Mouse (Mus musculus): ENCODE measurements around the gene Syt12. TPM values are rescaled to one million over a fixed set of nuclear protein-coding genes. Genes with fewer than 3 reads are reported as not detected.
A peak's percentile ranks its signal among the peaks of the same experiment; 100 is the strongest.

Gene Syt12
- polyA plus RNA-seq (2016; fragmentation: Nextera tagmentation; extraction: Ambion mirVana), result 1.7 and 1.9 TPM in 2 replicates

DNA sequence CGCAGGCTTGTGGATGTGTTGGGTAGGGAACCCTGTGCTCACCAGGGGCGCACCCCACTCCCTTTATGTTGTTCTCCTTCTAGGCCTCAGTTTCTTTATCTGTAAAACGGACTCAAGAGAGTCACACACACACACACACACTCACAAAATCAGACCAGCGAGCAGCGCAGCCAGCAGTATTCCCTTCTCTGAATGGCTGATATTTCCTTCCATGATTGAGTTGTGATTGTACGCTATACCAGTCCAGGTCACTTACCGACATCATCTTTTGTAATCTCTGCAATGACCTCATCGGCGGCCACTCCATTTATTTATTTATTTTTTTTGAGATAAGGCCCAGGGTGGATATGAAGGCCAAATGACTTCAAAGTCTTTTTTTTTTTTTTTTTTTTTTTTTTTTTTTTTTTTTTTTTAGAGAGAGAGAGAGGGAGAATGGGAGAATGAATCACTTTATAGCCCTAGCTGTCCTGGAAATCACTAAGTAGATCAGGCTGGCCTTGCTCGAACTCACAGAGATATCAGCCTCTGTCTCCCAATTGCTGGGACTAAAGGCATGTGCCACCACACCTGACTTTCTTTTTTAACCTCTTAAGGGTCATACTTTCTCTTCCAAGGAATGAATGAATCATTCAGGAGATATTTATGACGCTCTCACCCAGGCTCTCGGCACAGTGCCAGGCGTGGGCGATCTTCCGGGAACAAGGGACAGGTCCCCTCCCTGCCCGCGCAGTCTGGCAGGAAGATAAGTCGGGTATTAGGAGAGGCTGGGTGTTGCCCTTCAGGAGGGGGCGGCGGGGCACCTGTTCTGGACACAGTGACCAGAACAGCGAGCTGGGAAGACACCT is at the start of gene Syt12:
Gene Syt12, minus strand, starts transcription at position 103 of the 845 bp plus-strand sequence.
- Histone ChIP-seq H3K36me3 (no peaks in the 10 kb centered on the region), H3K9ac (peak within 1 kb of the TSS; percentile 61), H3K4me1 (peaks cover 8% of the 10 kb centered on the region; the same call in 1 of the 2 replicates), H3K4me3 (peak within 1 kb of the TSS; percentile 46), H3K4me2 (replicated peaks) (peak within 1 kb of the TSS; percentile 94), H3K9me3 (no peaks in the 10 kb centered on the region), H3K27ac (no peak within 1 kb of the TSS), H3K27me3 (replicated peaks) (peaks cover 43% of the 10 kb centered on the region)
- WGBS, result 35% methylated on average over 21 of the region's 21 CpGs
- ATAC-seq (ENCODE audit: low FRiP score, low read depth), result no peak; the same call in 1 of the 2 replicates

DNA sequence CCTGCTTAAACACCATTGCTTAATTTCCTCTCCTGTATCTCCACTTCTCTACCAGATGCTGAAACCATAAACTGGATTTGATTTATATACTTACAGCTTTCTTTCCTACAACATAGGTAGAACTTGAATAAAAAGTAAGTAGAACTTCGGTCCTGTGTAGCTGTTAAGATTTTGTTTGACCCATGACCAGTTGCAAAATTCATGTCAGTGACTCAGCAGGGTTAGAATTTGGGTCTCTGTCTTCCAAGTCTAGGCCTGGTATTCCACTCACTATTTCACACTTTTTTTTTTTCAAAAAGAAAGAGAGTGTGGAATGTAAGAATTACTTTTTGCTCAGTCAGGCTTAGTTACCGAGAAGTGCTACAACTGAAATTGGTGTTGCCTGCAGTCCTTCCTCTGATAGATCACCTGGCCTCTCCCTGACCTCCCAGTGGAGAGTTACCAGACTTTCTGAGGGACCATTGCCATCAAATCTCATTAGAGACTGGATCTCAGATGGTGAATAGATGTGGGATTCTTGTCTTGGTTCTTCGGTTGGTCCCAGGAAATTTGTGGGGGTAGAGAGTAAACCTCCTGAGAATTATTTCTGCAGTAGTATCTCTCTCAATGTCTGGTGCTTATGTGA is 44.3 kb upstream of the Syt12 start:
- no peak overlapping the region for H3K4me3 ChIP-seq
- 84% methylated on average over 3 of the region's 3 CpGs for WGBS

DNA sequence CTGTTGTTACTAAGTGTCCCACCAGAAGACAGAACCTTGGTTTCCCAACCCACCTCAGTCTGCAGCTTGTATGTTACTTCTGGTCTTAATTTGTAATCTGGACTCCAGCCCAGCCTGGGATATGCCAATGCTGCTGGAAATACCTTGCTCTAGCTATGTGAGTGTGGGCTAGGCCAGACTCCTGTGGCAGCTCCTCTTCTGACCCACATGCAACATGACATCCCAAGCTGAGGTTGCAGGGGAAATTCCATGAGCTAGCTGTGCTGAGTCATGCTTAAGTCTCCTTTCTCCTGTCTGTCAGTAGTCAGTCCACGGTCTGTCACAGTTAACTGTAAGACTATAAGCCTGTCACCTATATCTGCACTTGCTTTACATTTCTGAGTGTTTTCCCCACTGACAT is 40.2 kb upstream of the Syt12 start:
- WGBS, result 72% methylated on average over 1 of the region's 1 CpGs

More for the DNA sequence above, 44.3 kb upstream of the Syt12 start:
- Histone ChIP-seq H3K9ac (no peak overlapping the region), H3K36me3 (no peaks in the 10 kb centered on the region), H3K4me2 (replicated peaks) (no peak overlapping the region), H3K9me3 (no peaks in the 10 kb centered on the region), H3K27ac (no peak overlapping the region), H3K27me3 (replicated peaks) (no peaks in the 10 kb centered on the region), H3K4me1 (no peaks in the 10 kb centered on the region)
- no peak for ATAC-seq (ENCODE audit: low FRiP score, low read depth)

DNA sequence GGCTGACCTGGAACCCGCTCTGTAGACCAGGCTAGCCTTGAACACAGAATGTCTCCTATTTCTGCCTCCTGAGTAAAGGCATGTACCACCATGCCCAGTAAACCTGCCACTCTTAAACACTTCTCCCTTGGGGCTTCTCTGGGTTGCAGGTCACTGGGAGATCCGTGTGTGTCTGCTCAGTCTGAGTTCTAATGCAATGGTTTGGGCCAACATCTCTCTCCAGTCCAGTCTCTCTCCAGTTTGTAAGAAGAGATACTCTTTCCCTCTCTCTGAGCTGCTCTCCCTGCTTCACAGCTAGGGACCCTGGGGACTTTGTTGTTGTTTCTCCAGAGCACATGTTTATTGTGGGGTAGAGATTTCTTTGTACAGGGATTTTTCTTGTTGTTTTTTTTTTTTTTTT is 39.0 kb upstream of the Syt12 start:
- no peak overlapping the region for H3K4me3 ChIP-seq
- no peak overlapping the region for H3K4me2 ChIP-seq (replicated peaks)
- H3K9ac ChIP-seq, result no peak overlapping the region
- no peaks in the 10 kb centered on the region for H3K9me3 ChIP-seq
- no peaks in the 10 kb centered on the region for H3K27me3 ChIP-seq (replicated peaks)
- peaks cover 7% of the 10 kb centered on the region for H3K4me1 ChIP-seq
- H3K27ac ChIP-seq, result no peak overlapping the region
- no peaks in the 10 kb centered on the region for H3K36me3 ChIP-seq
- 78% methylated on average over 2 of the region's 2 CpGs for WGBS
- no peak for ATAC-seq (ENCODE audit: low FRiP score, low read depth)

More for the DNA sequence above, 40.2 kb upstream of the Syt12 start:
- peaks cover 7% of the 10 kb centered on the region for H3K4me1 ChIP-seq
- H3K9me3 ChIP-seq, result no peaks in the 10 kb centered on the region
- no peak for ATAC-seq (ENCODE audit: low FRiP score, low read depth)
- no peaks in the 10 kb centered on the region for H3K27me3 ChIP-seq (replicated peaks)
- H3K4me3 ChIP-seq, result no peak overlapping the region
- H3K36me3 ChIP-seq, result no peaks in the 10 kb centered on the region
- no peak overlapping the region for H3K27ac ChIP-seq
- no peak overlapping the region for H3K9ac ChIP-seq
- H3K4me2 ChIP-seq (replicated peaks), result no peak overlapping the region

DNA sequence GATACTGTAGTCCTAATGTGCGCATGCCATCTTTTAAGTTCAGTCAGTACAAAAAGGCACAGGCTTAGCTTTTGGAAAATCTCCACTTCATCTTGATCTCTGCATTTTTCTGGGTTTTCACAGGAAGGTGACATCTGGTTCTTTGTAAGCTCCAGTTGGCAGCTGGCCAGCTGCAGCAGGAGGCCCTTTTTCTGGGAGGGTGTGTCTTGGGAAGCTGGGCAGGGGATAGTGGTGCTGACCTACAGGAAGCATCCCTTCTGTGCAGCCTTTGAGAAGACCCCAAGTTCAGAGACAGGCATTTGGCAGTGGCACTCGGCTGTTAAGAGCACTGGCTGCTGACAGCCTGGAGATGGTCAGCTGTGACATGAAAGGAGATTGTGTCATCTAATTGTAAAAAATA is 38.5 kb upstream of the Syt12 start:
- H3K9ac ChIP-seq, result no peak overlapping the region
- no peaks in the 10 kb centered on the region for H3K36me3 ChIP-seq
- peaks cover 12% of the 10 kb centered on the region for H3K4me1 ChIP-seq
- H3K9me3 ChIP-seq, result no peaks in the 10 kb centered on the region
- no peaks in the 10 kb centered on the region for H3K27me3 ChIP-seq (replicated peaks)
- H3K27ac ChIP-seq, result no peak overlapping the region
- no peak overlapping the region for H3K4me3 ChIP-seq
- ATAC-seq (ENCODE audit: low FRiP score, low read depth), result no peak
- 56% methylated on average over 2 of the region's 2 CpGs for WGBS
- no peak overlapping the region for H3K4me2 ChIP-seq (replicated peaks)

DNA sequence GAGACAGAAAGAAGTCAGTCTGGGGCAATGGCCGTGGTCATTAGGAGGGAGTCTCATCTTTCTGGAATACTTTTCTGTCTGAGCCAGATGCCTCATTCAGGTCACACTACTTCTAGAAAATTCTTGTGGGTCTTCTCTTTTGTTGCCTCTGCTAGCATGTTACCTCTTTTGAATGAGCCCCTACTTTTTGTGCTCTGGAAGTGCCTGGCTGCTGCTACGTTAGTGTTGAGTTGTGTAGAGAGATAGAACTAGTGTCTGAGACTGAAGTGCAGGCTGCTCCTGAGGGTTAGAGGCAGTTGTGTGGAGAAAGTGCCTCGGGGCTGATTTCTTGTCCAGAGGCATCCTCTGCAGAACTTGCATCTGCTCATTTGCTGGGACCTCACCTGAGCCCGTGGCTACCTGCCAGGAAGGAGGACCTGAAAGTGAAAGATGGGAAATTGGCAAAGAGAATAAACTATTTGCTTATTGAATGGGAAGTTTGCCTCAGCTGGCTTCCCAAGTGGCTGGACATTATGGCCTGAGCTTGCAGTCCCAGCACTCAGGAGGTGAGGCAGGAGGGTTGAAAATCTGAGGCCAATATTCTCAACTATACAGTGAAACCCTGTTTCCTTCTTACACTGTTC is 36.1 kb upstream of the Syt12 start:
- Histone ChIP-seq H3K9me3 (no peaks in the 10 kb centered on the region), H3K27me3 (replicated peaks) (no peaks in the 10 kb centered on the region), H3K9ac (no peak overlapping the region), H3K4me1 (peaks cover 21% of the 10 kb centered on the region), H3K27ac (no peak overlapping the region), H3K4me2 (replicated peaks) (no peak overlapping the region), H3K36me3 (no peaks in the 10 kb centered on the region), H3K4me3 (no peak overlapping the region)
- no peak for ATAC-seq (ENCODE audit: low FRiP score, low read depth)
- 77% methylated on average over 4 of the region's 4 CpGs for WGBS

DNA sequence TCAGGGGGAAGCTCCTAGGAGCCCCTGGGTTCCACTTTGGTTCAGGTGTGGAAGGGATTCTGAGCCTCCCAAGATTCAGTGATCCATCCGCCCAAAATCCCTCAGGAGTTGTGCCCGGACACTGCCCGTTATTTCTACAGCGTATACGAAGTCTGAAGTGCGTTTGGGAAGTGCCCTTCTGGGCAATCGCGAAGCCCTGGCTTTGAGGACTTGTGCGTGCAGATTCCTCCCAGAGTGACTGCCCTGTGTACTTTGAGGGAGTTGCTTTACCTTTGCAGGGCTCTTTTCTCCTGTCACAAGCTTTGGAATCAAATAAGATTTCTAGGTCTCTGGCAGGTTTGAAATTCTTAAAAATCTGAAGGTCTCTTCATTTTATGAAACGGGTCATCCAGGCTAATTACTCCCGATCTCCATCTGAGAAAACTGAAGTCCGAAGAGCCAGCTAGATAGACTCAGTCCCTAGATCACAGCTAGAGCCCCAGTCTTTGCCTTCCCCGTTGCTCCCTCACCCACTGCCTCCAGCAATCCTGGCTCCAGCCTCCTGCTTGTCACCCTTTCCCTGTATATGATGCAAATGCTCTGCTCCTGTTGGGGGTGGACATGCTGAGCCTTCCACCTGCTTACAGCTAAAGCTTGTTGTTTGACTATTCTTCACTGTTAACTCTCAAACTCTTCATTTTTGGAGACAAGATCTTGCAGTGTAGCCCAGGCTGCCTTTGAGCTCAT is 34.0 kb upstream of the Syt12 start:
- no peaks in the 10 kb centered on the region for H3K27me3 ChIP-seq (replicated peaks)
- WGBS, result 5% methylated on average over 13 of the region's 13 CpGs
- no peaks in the 10 kb centered on the region for H3K9me3 ChIP-seq
- no peak overlapping the region for H3K27ac ChIP-seq
- no peaks in the 10 kb centered on the region for H3K36me3 ChIP-seq
- H3K4me1 ChIP-seq, result peaks cover 21% of the 10 kb centered on the region
- no peak for ATAC-seq (ENCODE audit: low FRiP score, low read depth)
- peak overlapping the region; percentile 73 for H3K4me3 ChIP-seq
- peak overlapping the region; percentile 83 for H3K4me2 ChIP-seq (replicated peaks)
- H3K9ac ChIP-seq, result 0 out of 2 replicates have a peak overlapping the region, but pooled peaks have one; percentile 27

DNA sequence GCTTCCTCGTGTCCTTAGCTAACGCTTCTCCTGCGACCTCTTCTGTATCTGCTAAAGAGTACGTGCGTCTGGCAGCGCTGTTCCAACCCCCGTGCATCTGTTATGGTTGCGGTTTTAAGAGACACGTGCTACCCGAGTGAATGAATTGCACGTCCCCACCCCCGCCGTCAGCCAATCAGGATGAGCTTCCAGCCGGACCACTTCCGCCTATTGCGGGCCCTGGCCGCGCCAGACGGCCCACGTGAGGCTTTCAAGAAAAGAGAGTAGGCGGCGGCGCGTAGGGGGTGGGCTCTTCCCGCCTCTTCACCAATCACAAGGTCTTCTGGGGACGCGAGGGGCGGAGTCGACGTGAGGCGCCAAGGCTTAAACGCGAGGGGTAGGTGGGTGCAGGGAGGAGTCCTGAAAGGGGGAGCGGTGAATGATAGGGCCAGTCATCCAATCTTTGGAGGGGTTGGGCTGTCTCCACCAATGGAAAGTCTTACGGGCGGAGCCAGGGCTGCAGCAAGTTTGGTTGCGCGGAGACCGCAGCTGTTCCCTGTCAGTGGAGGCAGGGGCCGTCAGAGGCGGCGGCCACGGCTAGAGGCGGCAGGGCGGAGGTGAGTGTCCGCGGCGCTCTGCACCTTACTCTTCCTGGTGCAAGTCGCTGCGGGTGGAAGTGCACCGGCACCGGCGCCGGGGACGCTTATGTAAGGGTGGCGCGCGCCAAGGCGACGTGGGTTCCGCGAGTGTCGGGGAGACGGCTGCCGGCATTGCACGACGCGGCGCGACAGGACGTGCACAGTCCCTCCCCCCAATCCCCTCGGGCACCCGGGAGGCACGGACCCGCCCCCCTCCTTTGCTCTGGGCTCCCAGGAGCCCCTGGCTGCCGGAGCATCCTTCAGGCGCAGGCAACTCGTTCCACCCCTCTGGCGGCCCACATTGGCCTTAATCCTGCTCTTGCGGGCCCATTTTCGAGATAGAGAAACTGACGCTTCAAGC is 33.0 kb upstream of the Syt12 start, which contains the start of gene Pcx:
Gene Pcx, plus strand, starts transcription at position 487 of the 978 bp plus-strand sequence.
- Histone ChIP-seq H3K4me2 (replicated peaks) (peak within 1 kb of the TSS; percentile 83), H3K4me1 (peaks cover 14% of the 10 kb centered on the region), H3K27me3 (replicated peaks) (no peaks in the 10 kb centered on the region), H3K9me3 (no peaks in the 10 kb centered on the region), H3K27ac (no peak within 1 kb of the TSS), H3K4me3 (peak within 1 kb of the TSS; percentile 73), H3K36me3 (no peaks in the 10 kb centered on the region), H3K9ac (peak within 1 kb of the TSS; percentile 57)
- under 1% methylated on average over 82 of the region's 82 CpGs for WGBS
- peak; percentile 100 for ATAC-seq (ENCODE audit: low FRiP score, low read depth)

DNA sequence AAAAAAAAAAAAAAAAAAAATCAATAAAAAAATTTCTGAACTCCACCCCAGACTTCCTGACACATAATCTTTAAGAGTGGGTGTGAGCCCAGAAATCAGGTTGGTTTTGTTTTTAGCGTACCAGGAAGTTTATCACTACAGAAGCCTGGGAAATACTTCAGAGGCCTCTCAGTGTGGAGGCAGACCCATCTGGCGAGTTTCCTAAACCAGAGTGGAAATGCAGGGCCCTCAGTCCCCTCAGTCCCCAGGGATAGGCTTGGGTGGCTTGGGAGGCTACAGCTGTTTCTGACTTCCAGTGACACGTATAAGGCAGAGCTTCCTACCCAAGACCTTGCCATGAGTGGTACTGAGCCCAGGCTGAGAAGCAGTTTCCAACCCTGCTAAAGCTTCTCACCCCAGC is 30.5 kb upstream of the Syt12 start:
- 72% methylated on average over 3 of the region's 3 CpGs for WGBS
- Histone ChIP-seq H3K27ac (no peak overlapping the region), H3K4me1 (peaks cover 13% of the 10 kb centered on the region), H3K9me3 (no peaks in the 10 kb centered on the region), H3K4me2 (replicated peaks) (no peak overlapping the region), H3K36me3 (no peaks in the 10 kb centered on the region), H3K9ac (no peak overlapping the region), H3K4me3 (no peak overlapping the region), H3K27me3 (replicated peaks) (no peaks in the 10 kb centered on the region)
- ATAC-seq (ENCODE audit: low FRiP score, low read depth), result no peak

DNA sequence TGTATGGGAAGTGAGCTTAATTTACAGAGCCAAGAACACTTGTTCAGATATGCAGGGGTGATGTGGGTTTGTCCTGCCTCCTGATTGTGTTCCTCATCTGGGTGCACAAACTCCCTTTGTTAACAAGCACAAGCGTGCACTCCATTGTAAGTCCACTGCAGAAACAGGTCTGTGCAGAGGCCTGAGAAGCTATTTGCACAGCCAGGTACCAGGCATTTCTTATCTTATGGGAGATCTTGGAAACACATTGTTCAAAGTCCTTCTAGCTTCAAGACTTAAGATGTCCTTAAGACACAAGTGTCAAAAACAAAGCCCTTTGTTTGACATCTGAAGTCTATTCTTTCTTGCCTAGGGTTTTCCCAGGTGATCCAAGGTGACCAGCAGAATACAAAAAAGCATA is 27.6 kb upstream of the Syt12 start:
- no peak overlapping the region for H3K4me3 ChIP-seq
- WGBS, result 92% methylated on average over 1 of the region's 1 CpGs

DNA sequence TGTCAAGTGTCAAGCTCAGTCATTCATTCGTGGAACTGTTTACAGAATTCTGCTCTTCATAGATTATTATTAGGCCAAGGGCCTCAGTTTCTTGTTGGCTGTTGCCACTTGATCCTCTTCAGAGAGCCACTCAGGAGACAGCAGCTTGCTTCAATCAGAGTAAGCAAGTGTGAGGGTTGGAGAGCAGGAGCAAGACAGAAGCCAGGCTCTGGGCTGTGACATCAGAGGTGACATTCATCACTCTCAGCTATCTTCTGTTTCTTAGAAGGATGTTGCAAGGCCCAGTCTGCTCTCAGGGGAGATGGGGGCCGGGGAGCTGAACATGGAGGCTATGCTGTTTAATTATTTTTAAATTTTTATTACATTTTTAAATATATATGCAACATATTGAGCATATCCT is 25.5 kb upstream of the Syt12 start:
- no peaks in the 10 kb centered on the region for H3K9me3 ChIP-seq
- H3K27me3 ChIP-seq (replicated peaks), result no peaks in the 10 kb centered on the region
- H3K27ac ChIP-seq, result no peak overlapping the region
- no peak overlapping the region for H3K9ac ChIP-seq
- H3K4me3 ChIP-seq, result no peak overlapping the region
- peaks cover 5% of the 10 kb centered on the region; the same call in 1 of the 2 replicates for H3K4me1 ChIP-seq
- H3K36me3 ChIP-seq, result no peaks in the 10 kb centered on the region
- 68% methylated on average over 2 of the region's 2 CpGs for WGBS
- ATAC-seq (ENCODE audit: low FRiP score, low read depth), result no peak
- no peak overlapping the region for H3K4me2 ChIP-seq (replicated peaks)

More for the DNA sequence above, 27.6 kb upstream of the Syt12 start:
- H3K36me3 ChIP-seq, result no peaks in the 10 kb centered on the region
- no peaks in the 10 kb centered on the region for H3K27me3 ChIP-seq (replicated peaks)
- no peaks in the 10 kb centered on the region for H3K9me3 ChIP-seq
- H3K9ac ChIP-seq, result no peak overlapping the region
- 0 out of 2 replicates have a peak, but pooled peaks cover 5% of the 10 kb centered on the region for H3K4me1 ChIP-seq
- no peak overlapping the region for H3K27ac ChIP-seq
- no peak for ATAC-seq (ENCODE audit: low FRiP score, low read depth)
- H3K4me2 ChIP-seq (replicated peaks), result no peak overlapping the region

Data from neural tube, embryonic 12.5 days (tissue).